Mouse (Mus musculus) right cerebral cortex, postnatal 4 days (tissue): ENCODE measurements around the gene Arid5a.

Experiments used
- DNase-seq: peaks from one replicate; pipeline ENCODE4 v3.0.0-alpha.2; 2022

The Arid5a gene

GRCm38 (mm10) chr1:36331743-36332142, 24.2 kb downstream of the Arid5a start:
- DNase-seq, result no peak

- DNase-seq, result no peak
These were observed 25.7 kb downstream of the Arid5a start for GRCm38 (mm10) chr1:36332955-36333887.

GRCm38 (mm10) chr1:36342547-36342946, 35.0 kb downstream of the Arid5a start:
- DNase-seq, result no peak

GRCm38 (mm10) chr1:36352351-36352750, 44.8 kb downstream of the Arid5a start:
- no peak for DNase-seq

- no peak for DNase-seq
These were observed 49.6 kb downstream of the Arid5a start for GRCm38 (mm10) chr1:36356955-36357695.

GRCm38 (mm10) chr1:36367698-36368097, 60.2 kb downstream of the Arid5a start:
- DNase-seq, result no peak

GRCm38 (mm10) chr1:36368112-36368968, 60.8 kb downstream of the Arid5a start:
- DNase-seq, result peak; percentile 53

- peak; percentile 91 for DNase-seq
These were observed 61.6 kb downstream of the Arid5a start, which contains the start of gene Kansl3 for GRCm38 (mm10) chr1:36368969-36369645. Gene Kansl3 (minus strand): TSS chr1:36369181.

GRCm38 (mm10) chr1:36370918-36371317, 63.4 kb downstream of the Arid5a start:
- no peak for DNase-seq

GRCm38 (mm10) chr1:36371934-36372845, 64.7 kb downstream of the Arid5a start, which contains the start of gene Fer1l5:
Gene Fer1l5 (plus strand): TSS chr1:36372291.
- no peak for DNase-seq
